Mouse (Mus musculus) natural killer cell, adult 2 months (primary cell): ENCODE measurements around the gene Ammecr1.
A peak's percentile ranks its signal among the peaks of the same experiment; 100 is the strongest.

Source experiments
- DNase-seq, 2 experiments: peaks; one replicate each; pipeline ENCODE4 v3.0.0; 2022; ENCODE audit warnings: low spot score in 2 of 2

The Ammecr1 gene

GRCm38 (mm10) chrX:142829866-142830470 is 136.6 kb downstream of the Ammecr1 start:
- no peak for DNase-seq

GRCm38 (mm10) chrX:142829267-142829666 is 137.3 kb downstream of the Ammecr1 start:
- DNase-seq = no peak

DNA sequence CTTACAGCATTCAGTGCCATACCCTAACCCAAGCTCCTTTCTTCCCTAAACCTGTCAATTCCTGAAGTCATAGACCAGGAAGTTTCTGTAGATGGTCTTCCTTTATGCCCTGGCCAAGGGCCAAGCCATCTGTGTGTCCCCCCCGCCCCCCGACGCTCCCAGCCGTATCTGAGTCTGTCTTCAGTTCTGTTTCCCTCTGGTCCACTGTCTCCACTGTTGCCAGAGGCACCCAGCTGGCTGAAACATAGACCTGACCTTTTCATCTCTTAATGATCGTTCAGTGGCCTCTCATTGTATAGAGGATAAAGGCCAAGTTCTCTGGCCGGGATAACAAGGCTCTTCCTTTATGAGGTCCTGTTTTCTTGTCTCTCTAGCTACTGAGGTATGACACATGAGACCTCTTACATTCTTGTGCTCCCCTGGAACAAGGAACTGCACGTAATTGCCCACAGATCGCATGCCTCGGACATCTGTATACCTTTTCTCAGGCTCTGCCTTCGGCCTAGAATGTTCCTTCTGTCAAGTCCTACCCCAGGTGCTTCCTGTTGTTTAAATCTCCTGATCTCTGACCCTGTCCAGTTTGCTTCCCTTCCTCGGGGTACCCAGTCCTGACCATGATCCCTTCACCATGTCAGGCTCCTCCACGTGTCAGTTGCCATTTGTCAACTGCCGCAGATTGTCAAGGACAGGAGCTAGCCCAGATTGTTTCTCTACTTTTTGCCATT is 138.2 kb downstream of the Ammecr1 start:
- DNase-seq = no peak

DNA sequence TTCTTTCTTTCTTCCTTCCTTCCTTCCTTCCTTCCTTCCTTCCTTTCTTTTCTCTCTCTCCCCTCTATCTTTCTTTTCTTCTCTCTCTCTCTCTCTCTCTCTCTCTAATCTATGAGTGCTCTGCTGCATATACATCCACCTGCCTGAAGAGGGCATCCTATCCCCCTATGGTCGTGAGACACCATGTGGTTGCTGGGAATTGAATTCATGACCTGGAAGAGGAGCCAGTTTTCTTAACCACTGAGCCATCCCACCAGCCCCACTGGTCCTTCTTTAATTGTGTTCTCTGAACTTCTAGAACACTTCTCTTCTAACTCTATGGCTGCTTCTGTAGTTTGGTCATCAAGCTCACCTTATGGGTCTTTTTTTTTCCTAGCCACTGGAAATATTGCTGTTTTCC is 138.9 kb downstream of the Ammecr1 start:
- no peak for DNase-seq

DNA sequence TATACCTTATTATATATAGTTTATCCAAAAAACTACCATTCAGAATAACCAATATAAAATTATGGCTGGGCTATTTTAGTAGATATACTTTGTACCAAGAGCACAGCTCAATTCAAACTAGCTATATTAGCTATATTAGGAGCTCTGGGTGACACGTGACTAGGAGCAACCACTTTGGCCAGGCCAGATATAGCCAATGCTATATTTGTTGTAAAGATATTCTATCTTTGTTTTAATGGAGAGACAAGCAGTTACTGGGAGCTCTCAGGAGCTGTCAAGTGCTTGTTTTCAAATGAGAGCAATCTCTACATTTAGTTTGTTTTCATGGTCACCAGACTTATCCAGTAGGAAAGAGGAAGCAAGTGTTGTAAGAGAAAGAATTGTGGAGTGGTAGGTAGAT is 141.2 kb downstream of the Ammecr1 start:
- no peak for DNase-seq

GRCm38 (mm10) chrX:142821846-142822245 is 144.7 kb downstream of the Ammecr1 start:
- no peak for DNase-seq

DNA sequence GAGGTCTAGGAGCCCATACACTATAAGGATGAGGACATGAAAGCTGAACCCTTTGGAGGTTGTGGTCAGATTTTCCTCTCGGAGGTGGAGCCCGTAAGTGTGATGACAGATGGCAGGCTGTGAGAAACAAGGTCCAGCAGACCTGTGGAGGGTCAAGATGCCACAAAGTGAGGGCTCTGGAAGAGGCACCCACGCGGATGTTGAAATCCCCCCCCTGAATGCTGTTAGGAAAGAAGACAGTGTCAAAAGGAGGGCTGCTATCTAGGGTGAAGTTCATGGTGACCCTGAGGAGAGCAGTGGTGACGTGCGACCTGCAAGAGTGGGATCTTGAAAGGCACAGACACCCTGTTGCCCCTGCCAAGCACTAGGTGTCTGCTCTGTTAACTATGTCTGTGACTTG is 145.3 kb downstream of the Ammecr1 start:
- no peak for DNase-seq

GRCm38 (mm10) chrX:142818057-142818682 is 148.4 kb downstream of the Ammecr1 start:
- DNase-seq = peak; percentile 7 to 29

- peak; percentile 7 to 14 for DNase-seq
These were observed 153.4 kb downstream of the Ammecr1 start for GRCm38 (mm10) chrX:142813146-142813545.

DNA sequence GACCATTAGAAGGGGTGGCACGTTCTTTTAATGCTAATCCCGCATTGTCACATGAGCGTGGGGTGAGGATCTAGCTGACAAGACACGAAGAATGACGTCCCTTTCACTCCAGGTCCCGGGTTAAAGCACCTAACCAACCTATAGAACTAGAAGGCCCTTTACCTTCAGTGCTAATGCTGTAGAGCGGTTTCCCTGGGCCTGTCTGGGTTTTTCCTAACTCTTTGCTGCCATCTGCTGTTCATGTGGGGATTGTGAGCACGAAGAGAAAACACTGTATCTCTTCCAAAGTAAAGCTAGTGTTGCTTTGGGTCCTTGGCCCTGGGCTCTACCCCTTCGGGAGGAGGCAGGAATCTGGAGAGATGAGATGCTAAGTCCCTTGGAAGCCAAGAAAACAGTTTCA is 158.1 kb downstream of the Ammecr1 start:
- peak; percentile 5 to 30 for DNase-seq

GRCm38 (mm10) chrX:142806620-142807061 is 159.9 kb downstream of the Ammecr1 start:
- DNase-seq = no peak

DNA sequence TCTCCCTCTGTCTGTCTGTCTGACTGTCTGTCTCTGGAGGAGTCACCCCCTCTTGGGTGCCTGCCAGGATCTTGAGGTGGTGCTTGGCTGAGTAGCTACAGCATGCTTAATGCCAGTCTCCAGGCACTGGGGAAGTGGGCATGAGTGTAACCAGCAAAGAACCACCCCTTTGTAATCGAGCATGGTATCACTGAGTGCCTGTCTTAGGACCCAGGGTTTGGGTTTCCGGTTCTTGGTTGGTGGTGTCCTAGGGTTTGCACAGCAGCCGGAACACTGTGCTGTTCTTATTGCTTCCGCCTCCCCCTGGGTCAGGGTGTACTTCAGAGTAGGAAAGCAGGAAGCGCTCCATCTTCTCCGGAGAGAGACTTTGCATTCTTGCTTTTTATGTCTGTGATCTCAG is 160.4 kb downstream of the Ammecr1 start:
- no peak for DNase-seq

- DNase-seq = no peak
These were observed 161.9 kb downstream of the Ammecr1 start for GRCm38 (mm10) chrX:142804596-142804995.
